8 mouse cellular contexts compared by ENCODE assay signal in the genomic region with DNA sequence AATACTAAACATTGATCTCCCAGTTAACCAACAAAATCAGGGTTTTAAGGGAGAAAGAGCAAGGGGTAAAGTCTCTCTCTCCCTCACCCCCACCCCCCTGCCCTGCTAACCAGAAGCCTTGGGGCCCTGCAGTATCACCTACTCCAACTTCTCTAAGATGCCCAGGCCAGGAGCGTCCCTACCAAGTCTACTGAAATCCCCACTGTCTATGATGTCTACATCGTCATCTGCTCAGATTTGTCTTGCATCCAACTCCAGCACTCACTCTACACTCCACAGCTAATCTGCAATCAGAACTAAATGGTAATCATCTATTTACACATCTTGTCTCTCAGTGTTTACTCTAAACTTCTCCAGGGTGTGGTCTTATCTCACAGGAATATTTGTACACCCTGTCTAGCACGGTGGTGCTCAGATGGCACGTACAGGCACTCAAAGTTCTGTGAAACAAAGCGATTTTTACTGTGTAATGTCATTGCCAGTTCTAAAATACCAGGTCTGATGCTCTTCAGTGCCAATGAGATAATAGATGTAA. TPM values are rescaled to one million over a fixed set of nuclear protein-coding genes. Genes with fewer than 3 reads are reported as not detected.
DNase-seq lines count a peak whose midpoint lies in the region; ATAC-seq and TF ChIP-seq lines count a peak whose summit lies in the region.

No protein-coding gene starts in this region.

- peak overlapping the region; percentile 95 for H3K4me3 ChIP-seq in layer of hippocampus, adult 2 months
- H3K4me3 ChIP-seq in embryonic facial prominence, embryonic 11.5 days (ENCODE audit: low read depth, low read length): peak overlapping the region; percentile 81
- H3K4me3 ChIP-seq in midbrain, embryonic 16.5 days (ENCODE audit: low read depth, low read length): peak overlapping the region; percentile 45

- ATAC-seq in embryonic facial prominence, embryonic 11.5 days (replicated peaks; ENCODE audit: insufficient number of reproducible peaks, low FRiP score, low TSS enrichment, low read depth): no peak
- no peak; the same call in 1 of the 2 replicates for ATAC-seq in midbrain, embryonic 16.5 days

- peak overlapping the region; percentile 67 for H3K4me2 ChIP-seq in embryonic facial prominence, embryonic 11.5 days (ENCODE audit: low read depth, low read length)
- peak overlapping the region; percentile 86 for H3K4me2 ChIP-seq in midbrain, embryonic 16.5 days (ENCODE audit: low read length)

- H3K27me3 ChIP-seq in embryonic facial prominence, embryonic 11.5 days (ENCODE audit: control insufficient read depth, insufficient read depth, low read length): no peaks in the 10 kb centered on the region
- no peaks in the 10 kb centered on the region for H3K27me3 ChIP-seq in midbrain, embryonic 16.5 days (ENCODE audit: control insufficient read depth, insufficient read depth, low read depth, low read length)

- WGBS in embryonic facial prominence, embryonic 11.5 days: 36% methylated on average over 5 of the region's 5 CpGs
- 26% methylated on average over 5 of the region's 5 CpGs for WGBS in midbrain, embryonic 16.5 days

- no peak for DNase-seq in layer of hippocampus, adult 2 months (ENCODE audit: low spot score in 2 of 2)
- DNase-seq in layer of hippocampus, adult 8-10 months (ENCODE audit: low spot score in 2 of 2): no peak
- no peak for DNase-seq in embryonic facial prominence, embryonic 11.5 days (ENCODE audit: low spot score)
- peak; percentile 18 for DNase-seq in induced T-regulatory cell, adult 2 months (ENCODE audit: low read depth)
- DNase-seq in ovary, postnatal 14 days (ENCODE audit: low spot score): no peak
- no peak for DNase-seq in frontal cortex, postnatal 14 days (ENCODE audit: low spot score in 2 of 2)
- DNase-seq in layer of hippocampus, adult 11-12 months (ENCODE audit: low spot score): no peak

- no peaks in the 10 kb centered on the region for H3K9me3 ChIP-seq in embryonic facial prominence, embryonic 11.5 days (replicated peaks; ENCODE audit: control insufficient read depth, low read length)
- H3K9me3 ChIP-seq in midbrain, embryonic 16.5 days (replicated peaks; ENCODE audit: control insufficient read depth, low read length, poor library complexity, severe bottlenecking): no peaks in the 10 kb centered on the region

- H3K9ac ChIP-seq in embryonic facial prominence, embryonic 11.5 days (replicated peaks; ENCODE audit: low read length): peak overlapping the region; percentile 91
- H3K9ac ChIP-seq in midbrain, embryonic 16.5 days (ENCODE audit: low read depth, low read length): peak overlapping the region; percentile 81

- peak overlapping the region; percentile 98 for H3K27ac ChIP-seq in layer of hippocampus, adult 2 months
- H3K27ac ChIP-seq in embryonic facial prominence, embryonic 11.5 days (replicated peaks; ENCODE audit: low read depth, low read length): peak overlapping the region; percentile 88; the same call in 1 of the 2 replicates
- H3K27ac ChIP-seq in midbrain, embryonic 16.5 days (ENCODE audit: low read length): peak overlapping the region; percentile 80

- H3K36me3 ChIP-seq in embryonic facial prominence, embryonic 11.5 days (replicated peaks; ENCODE audit: control insufficient read depth, insufficient read depth, low read depth, low read length): no peaks in the 10 kb centered on the region
- H3K36me3 ChIP-seq in midbrain, embryonic 16.5 days (ENCODE audit: control insufficient read depth, insufficient read depth, low read length): no peaks in the 10 kb centered on the region

- no peaks in the 10 kb centered on the region for H3K4me1 ChIP-seq in embryonic facial prominence, embryonic 11.5 days (ENCODE audit: control insufficient read depth, insufficient read depth, low read length)
- H3K4me1 ChIP-seq in midbrain, embryonic 16.5 days (ENCODE audit: control insufficient read depth, insufficient read depth, low read length): peaks cover 23% of the 10 kb centered on the region

- TF ChIP-seq CTCF in layer of hippocampus, adult 2 months (conservative IDR thresholded peaks at IDR 0.05): no peak

RNA-seq across cellular contexts. Expression of gene Cat, which starts 0.9 kb away (rescaled TPM):
- total RNA-seq in layer of hippocampus, adult 2 months (2021): 10 to 100 TPM; 48.2 to 55.2 TPM
- 10 to 100 TPM; 49.7 to 57.9 (median 51.6) TPM for total RNA-seq in layer of hippocampus, adult 8-10 months (2022)
- 116 and 127 TPM in 2 replicates for polyA plus RNA-seq in embryonic facial prominence, embryonic 11.5 days (2014; fragmentation: Nextera tagmentation; extraction: Ambion mirVana)
- polyA plus RNA-seq in midbrain, embryonic 16.5 days (2015; fragmentation: Nextera tagmentation; extraction: Ambion mirVana): 86.5 and 92.6 TPM in 2 replicates

Comparison
In these comparisons a context has a peak if more than half of its experiments do, and no peak if none do; other contexts are left out.
1. H3K4me3 ChIP-seq: peak in every context shown above with its lines; median percentile 95 in layer of hippocampus, adult 2 months; 81 in embryonic facial prominence, embryonic 11.5 days; 45 in midbrain, embryonic 16.5 days.